Mouse (Mus musculus) G1E (cell line): ENCODE data around the gene Cdkn1c. TPM values are rescaled to one million over a fixed set of nuclear protein-coding genes. Genes with fewer than 3 reads are reported as not detected.

Experiments
- ATAC-seq: 2 replicates; pipeline ENCODE4 v1.8.0; 2016; ENCODE audit warnings: mild to moderate bottlenecking; ENCODE audit not compliant: insufficient number of reproducible peaks, poor library complexity, low FRiP score, severe bottlenecking; ENCODE audit errors: extremely low read depth
- DNase-seq: peaks from one replicate; pipeline ENCODE4 v3.0.0; 2012; ENCODE audit warnings: low spot score
- H3K27me3 ChIP-seq: 2 replicates; pipeline ENCODE4 v1.6.1; 2012; ENCODE audit warnings: mild to moderate bottlenecking, low read length, inconsistent platforms; ENCODE audit not compliant: insufficient read depth
- H3K36me3 ChIP-seq: replicated peaks from 2 replicates; pipeline ENCODE3; 2012; ENCODE audit warnings: mild to moderate bottlenecking, inconsistent platforms
- H3K4me1 ChIP-seq: 2 replicates; pipeline ENCODE4 v1.6.1; 2012; ENCODE audit warnings: low read depth, low read length, inconsistent platforms, mixed read lengths; ENCODE audit not compliant: insufficient read depth
- H3K4me3 ChIP-seq: 2 replicates; pipeline ENCODE4 v1.5.1; 2012; ENCODE audit warnings: low read depth, mild to moderate bottlenecking, inconsistent platforms, low read length, moderate library complexity, mixed read lengths
- H3K9me3 ChIP-seq: replicated peaks from 2 replicates; pipeline ENCODE4 v1.6.1; 2012; ENCODE audit warnings: inconsistent platforms
- CTCF ChIP-seq: IDR thresholded peaks from 2 replicates; pipeline ENCODE4 v1.5.1; 2012; ENCODE audit warnings: low read depth, low read length, inconsistent platforms, mixed read lengths
- GATA1 ChIP-seq: IDR thresholded peaks from 2 replicates; pipeline ENCODE4 v1.6.1; 2012; ENCODE audit warnings: borderline replicate concordance, low read length, inconsistent platforms, mixed read lengths
- GATA2 ChIP-seq: IDR thresholded peaks from 2 replicates; pipeline ENCODE4 v1.6.1; 2012; ENCODE audit warnings: low read depth, low read length, inconsistent platforms, borderline replicate concordance
- POLR2AphosphoS5 ChIP-seq: IDR thresholded peaks from 2 replicates; pipeline ENCODE4 v1.6.1; 2012; ENCODE audit warnings: low read depth, low read length, inconsistent platforms; ENCODE audit not compliant: insufficient replicate concordance
- TAL1 ChIP-seq: conservative IDR thresholded peaks from 2 replicates; pipeline ENCODE4 v1.6.1; 2012; ENCODE audit warnings: low read depth, low read length, inconsistent platforms, mixed read lengths
- polyA plus RNA-seq: library from polyadenylated mRNA; stranded (reverse); fragments of >175 nt; gene quantifications from 2 replicates; pipeline ENCODE4 v1.2.3, GENCODE M21; 2012
- total RNA-seq, 2 experiments: library from RNA; stranded (forward) in 1 of 2; stranded (reverse) in 1 of 2; fragments of 200-1000 nt in 1 of 2; fragments of >200 nt in 1 of 2; fragmentation: Nextera tagmentation in 1 of 2; gene quantifications; 2 replicates each; pipeline ENCODE4 v1.2.3; 2014 to 2017

The Cdkn1c gene
- total and polyA plus RNA-seq, 3 experiments = 0.03 TPM; not detected in 2

- DNase-seq = no peak
Measured at GRCm38 (mm10) chr7:143408615-143409021, 52.2 kb downstream of the Cdkn1c start.

More at GRCm38 (mm10) chr7:143408615-143409021, 52.2 kb downstream of the Cdkn1c start:
- ATAC-seq = no peak
- Histone ChIP-seq H3K9me3 (no peaks in the 10 kb centered on the region), H3K4me1 (no peaks in the 10 kb centered on the region), H3K36me3 (no peaks in the 10 kb centered on the region), H3K27me3 (peaks cover 34% of the 10 kb centered on the region), H3K4me3 (no peak overlapping the region)
- TF ChIP-seq TAL1 = no peak
- no peak for TF ChIP-seq GATA2
- no peak for TF ChIP-seq CTCF
- TF ChIP-seq GATA1 = no peak
- no peak for TF ChIP-seq POLR2AphosphoS5

Other genes with a start within 250 kb of the Cdkn1c start
- gene Slc22a18, start 12.7 kb upstream of the Cdkn1c start, total RNA-seq (2014; fragmentation: Nextera tagmentation) = 2.6 and 2.9 TPM in 2 replicates
- gene Slc22a18, start 12.7 kb upstream of the Cdkn1c start, total RNA-seq (2017) = 3.9 and 5.0 TPM in 2 replicates
- 2.4 and 3.4 TPM in 2 replicates for gene Slc22a18, start 12.7 kb upstream of the Cdkn1c start, polyA plus RNA-seq
- 2.1 and 6.4 TPM in 2 replicates for gene Phlda2, start 42.1 kb upstream of the Cdkn1c start, total RNA-seq (2014; fragmentation: Nextera tagmentation)
- gene Phlda2, start 42.1 kb upstream of the Cdkn1c start, total RNA-seq (2017) = 3.2 and 3.8 TPM in 2 replicates
- gene Phlda2, start 42.1 kb upstream of the Cdkn1c start, polyA plus RNA-seq = 18.7 and 22.1 TPM in 2 replicates
- gene Nap1l4, start 88.1 kb upstream of the Cdkn1c start, total RNA-seq (2014; fragmentation: Nextera tagmentation) = 96.6 and 138 TPM in 2 replicates
- gene Nap1l4, start 88.1 kb upstream of the Cdkn1c start, total RNA-seq (2017) = 146 and 158 TPM in 2 replicates
- 59.5 and 84.7 TPM in 2 replicates for gene Nap1l4, start 88.1 kb upstream of the Cdkn1c start, polyA plus RNA-seq
- 58.2 and 74.8 TPM in 2 replicates for gene Cars, start 139.0 kb upstream of the Cdkn1c start, total RNA-seq (2014; fragmentation: Nextera tagmentation)
- 41.3 and 54.5 TPM in 2 replicates for gene Cars, start 139.0 kb upstream of the Cdkn1c start, total RNA-seq (2017)
- gene Cars, start 139.0 kb upstream of the Cdkn1c start, polyA plus RNA-seq = 46.4 and 80.5 TPM in 2 replicates
- 0.38 TPM in 1 of 2 replicates, not detected in the other for gene Tnfrsf26, start 167.7 kb upstream of the Cdkn1c start, total RNA-seq (2014; fragmentation: Nextera tagmentation)
- 0.17 and 0.38 TPM in 2 replicates for gene Tnfrsf26, start 167.7 kb upstream of the Cdkn1c start, total RNA-seq (2017)
- not detected in 2 replicates for gene Tnfrsf26, start 167.7 kb upstream of the Cdkn1c start, polyA plus RNA-seq
- not detected in 2 replicates for gene Tnfrsf22, start 188.6 kb upstream of the Cdkn1c start, total RNA-seq (2014; fragmentation: Nextera tagmentation)
- 0.11 and 0.12 TPM in 2 replicates for gene Tnfrsf22, start 188.6 kb upstream of the Cdkn1c start, total RNA-seq (2017)
- not detected in 2 replicates for gene Tnfrsf22, start 188.6 kb upstream of the Cdkn1c start, polyA plus RNA-seq
- gene Tnfrsf23, start 224.8 kb upstream of the Cdkn1c start, total RNA-seq (2014; fragmentation: Nextera tagmentation) = not detected in 2 replicates
- gene Tnfrsf23, start 224.8 kb upstream of the Cdkn1c start, total RNA-seq (2017) = 0.16 and 0.17 TPM in 2 replicates
- not detected in 2 replicates for gene Tnfrsf23, start 224.8 kb upstream of the Cdkn1c start, polyA plus RNA-seq